Mouse (Mus musculus): ENCODE results near the gene Gucy1b2. TPM values are rescaled to one million over a fixed set of nuclear protein-coding genes. Genes with fewer than 3 reads are reported as not detected.

The Gucy1b2 gene
- not detected for total RNA-seq (2021)

- DNase-seq (ENCODE audit: low spot score) = no peak
- intact Hi-C loops (cut with DNase I) = loop anchor here (2.0 to 10.0 kb wide), 5 partner anchors 39 to 1121 kb away; no protein-coding TSS in a partner anchor
Measured at GRCm38 (mm10) chr14:62456239-62456747, at the start of gene Gucy1b2. TSS of gene Gucy1b2 (minus strand) at chr14:62456289.

GRCm38 (mm10) chr14:62497391-62497790 lies 41.3 kb upstream of the Gucy1b2 start:
- intact Hi-C loops (cut with DNase I) = no loop called here
- no peak for DNase-seq (ENCODE audit: low spot score)

- DNase-seq (ENCODE audit: low spot score) = no peak
- intact Hi-C loops (cut with DNase I) = no loop called here
Measured at GRCm38 (mm10) chr14:62496501-62496900, 40.4 kb upstream of the Gucy1b2 start.

- DNase-seq (ENCODE audit: low spot score) = no peak
- intact Hi-C loops (cut with DNase I) = loop anchor here (2.0 to 5.0 kb wide), 4 partner anchors 64 to 481 kb away; partner anchors contain the start of genes Fam124a and Wdfy2
Measured at GRCm38 (mm10) chr14:62493456-62493855, 37.4 kb upstream of the Gucy1b2 start.

GRCm38 (mm10) chr14:62492196-62492850 lies 36.2 kb upstream of the Gucy1b2 start:
- intact Hi-C loops (cut with DNase I) = loop anchor here (2.0 to 5.0 kb wide), 4 partner anchors 65 to 482 kb away; partner anchors contain the start of genes Fam124a and Wdfy2

GRCm38 (mm10) chr14:62488270-62488669 lies 32.2 kb upstream of the Gucy1b2 start:
- DNase-seq (ENCODE audit: low spot score) = no peak
- intact Hi-C loops (cut with DNase I) = no loop called here

More at GRCm38 (mm10) chr14:62492196-62492850, 36.2 kb upstream of the Gucy1b2 start:
- DNase-seq (ENCODE audit: low spot score) = peak; percentile 37

- intact Hi-C loops (cut with DNase I) = no loop called here
- no peak for DNase-seq (ENCODE audit: low spot score)
Measured at GRCm38 (mm10) chr14:62481381-62481780, 25.3 kb upstream of the Gucy1b2 start.

- DNase-seq (ENCODE audit: low spot score) = no peak
- intact Hi-C loops (cut with DNase I) = no loop called here
Measured at GRCm38 (mm10) chr14:62479395-62479794, 23.3 kb upstream of the Gucy1b2 start.

- intact Hi-C loops (cut with DNase I) = no loop called here
- DNase-seq (ENCODE audit: low spot score) = no peak
Measured at GRCm38 (mm10) chr14:62474481-62474880, 18.4 kb upstream of the Gucy1b2 start.

- intact Hi-C loops (cut with DNase I) = no loop called here
- DNase-seq (ENCODE audit: low spot score) = no peak
Measured at GRCm38 (mm10) chr14:62472061-62472460, 16.0 kb upstream of the Gucy1b2 start.

- intact Hi-C loops (cut with DNase I) = no loop called here
Measured at GRCm38 (mm10) chr14:62468753-62469125, 12.7 kb upstream of the Gucy1b2 start.

GRCm38 (mm10) chr14:62468119-62468752 lies 12.1 kb upstream of the Gucy1b2 start:
- DNase-seq (ENCODE audit: low spot score) = no peak
- intact Hi-C loops (cut with DNase I) = no loop called here

More at GRCm38 (mm10) chr14:62468753-62469125, 12.7 kb upstream of the Gucy1b2 start:
- DNase-seq (ENCODE audit: low spot score) = no peak

GRCm38 (mm10) chr14:62464966-62465365 lies 8.9 kb upstream of the Gucy1b2 start:
- peak; percentile 7 for DNase-seq (ENCODE audit: low spot score)
- intact Hi-C loops (cut with DNase I) = no loop called here

GRCm38 (mm10) chr14:62459541-62459940 lies 3.5 kb upstream of the Gucy1b2 start:
- intact Hi-C loops (cut with DNase I) = loop anchor here (5.0 to 10.0 kb wide), 3 partner anchors 127 to 1125 kb away; no protein-coding TSS in a partner anchor
- DNase-seq (ENCODE audit: low spot score) = no peak

GRCm38 (mm10) chr14:62457420-62458181 lies 1.5 kb upstream of the Gucy1b2 start:
- intact Hi-C loops (cut with DNase I) = loop anchor here (1.0 to 10.0 kb wide), 6 partner anchors 41 to 1123 kb away; no protein-coding TSS in a partner anchor
- peak; percentile 51 for DNase-seq (ENCODE audit: low spot score)

- DNase-seq (ENCODE audit: low spot score) = no peak
- intact Hi-C loops (cut with DNase I) = loop anchor here (5.0 to 10.0 kb wide), 3 partner anchors 123 to 1121 kb away; no protein-coding TSS in a partner anchor
Measured at GRCm38 (mm10) chr14:62455570-62455879, 564 bp downstream of the Gucy1b2 start.

GRCm38 (mm10) chr14:62454760-62455569 lies 1.1 kb downstream of the Gucy1b2 start:
- no peak for DNase-seq (ENCODE audit: low spot score)

GRCm38 (mm10) chr14:62454136-62454535 lies 2.0 kb downstream of the Gucy1b2 start:
- no peak for DNase-seq (ENCODE audit: low spot score)
- intact Hi-C loops (cut with DNase I) = loop anchor here (10.0 kb wide), 1 partner anchor 1119 kb away; no protein-coding TSS in a partner anchor

More at GRCm38 (mm10) chr14:62454760-62455569, 1.1 kb downstream of the Gucy1b2 start:
- intact Hi-C loops (cut with DNase I) = loop anchor here (5.0 to 10.0 kb wide), 3 partner anchors 123 to 1120 kb away; no protein-coding TSS in a partner anchor

GRCm38 (mm10) chr14:62453276-62453675 lies 2.8 kb downstream of the Gucy1b2 start:
- intact Hi-C loops (cut with DNase I) = loop anchor here (10.0 kb wide), 1 partner anchor 1118 kb away; no protein-coding TSS in a partner anchor
- no peak for DNase-seq (ENCODE audit: low spot score)

Measured in heart, postnatal 25 days (tissue).